Mouse (Mus musculus) adrenal gland, postnatal 14 days (tissue): ENCODE results near the gene Grin1. TPM values are rescaled to one million over a fixed set of nuclear protein-coding genes. Genes with fewer than 3 reads are reported as not detected.
"Not testable (repeated sequence)": the region's sequence is repeated elsewhere in the genome, so short reads cannot be mapped to it uniquely, and the experiment has no call there.

Experiments used
- DNase-seq: peaks from one replicate; pipeline ENCODE4 v3.0.0; 2021; ENCODE audit warnings: mixed read lengths
- total RNA-seq: library from RNA; stranded (reverse); gene quantifications from 2 replicates; pipeline ENCODE4 v1.2.3, GENCODE M21; 2021

The Grin1 gene
- total RNA-seq, 1 experiment from 2014 or later: 9.7 TPM

DNA sequence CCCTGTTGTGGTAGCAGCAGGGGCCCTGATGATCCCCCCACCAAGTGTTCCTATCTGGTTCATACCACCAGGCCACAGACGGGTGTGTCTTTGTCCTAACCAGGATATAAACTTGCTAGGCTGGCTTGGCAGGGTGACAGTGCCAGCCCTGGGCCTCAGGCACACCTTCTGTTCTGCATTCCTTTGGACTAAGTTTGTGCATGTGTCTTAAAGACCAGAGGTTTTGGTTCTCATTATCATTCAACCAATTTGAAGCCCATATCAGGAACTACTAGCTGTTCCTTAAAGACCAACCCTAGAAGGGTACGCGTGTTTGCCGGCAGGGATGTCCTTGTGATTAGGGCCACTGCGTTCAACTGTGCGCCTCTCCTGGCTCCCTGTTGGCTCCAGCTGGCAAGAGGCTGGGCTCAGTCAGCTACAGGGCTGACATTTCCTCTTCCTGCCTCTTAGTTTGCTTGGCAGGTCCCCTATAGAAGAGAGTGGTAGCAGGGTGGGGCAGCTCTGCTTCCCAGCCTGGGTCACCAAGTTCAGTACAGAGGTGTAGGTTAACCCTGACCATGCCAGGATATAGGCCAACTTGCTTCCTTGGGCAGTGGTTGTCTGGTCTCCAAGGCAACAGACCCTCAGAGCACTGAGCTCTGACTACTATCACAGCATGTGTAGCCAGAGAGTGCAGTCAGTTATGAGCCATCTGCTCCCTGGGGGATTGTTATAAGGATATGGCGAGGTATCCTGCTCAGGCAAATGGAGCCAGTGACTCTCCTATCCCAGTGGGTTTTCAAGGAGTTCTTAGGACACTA is 31.9 kb downstream of the Grin1 start:
- no peak for DNase-seq

DNA sequence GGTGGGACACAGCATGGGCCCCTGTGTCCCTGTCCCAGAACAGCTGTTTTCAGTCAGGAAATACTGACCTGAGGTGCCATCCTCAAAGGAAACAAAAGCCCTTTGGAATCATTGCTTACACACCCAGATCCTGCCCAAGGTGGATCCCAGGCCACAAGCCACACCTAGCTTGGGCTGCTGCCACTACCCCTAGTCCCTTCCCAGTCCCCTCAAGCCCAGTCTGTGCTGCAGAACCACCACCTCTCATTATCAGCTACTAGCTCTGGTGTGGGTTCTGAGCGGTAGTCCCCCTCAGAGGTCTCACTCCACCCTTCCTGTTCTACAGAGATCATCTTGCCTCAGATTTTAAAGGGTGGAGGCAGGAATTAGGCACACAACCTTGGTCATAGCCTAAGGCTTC is 32.7 kb downstream of the Grin1 start:
- DNase-seq: no peak

DNA sequence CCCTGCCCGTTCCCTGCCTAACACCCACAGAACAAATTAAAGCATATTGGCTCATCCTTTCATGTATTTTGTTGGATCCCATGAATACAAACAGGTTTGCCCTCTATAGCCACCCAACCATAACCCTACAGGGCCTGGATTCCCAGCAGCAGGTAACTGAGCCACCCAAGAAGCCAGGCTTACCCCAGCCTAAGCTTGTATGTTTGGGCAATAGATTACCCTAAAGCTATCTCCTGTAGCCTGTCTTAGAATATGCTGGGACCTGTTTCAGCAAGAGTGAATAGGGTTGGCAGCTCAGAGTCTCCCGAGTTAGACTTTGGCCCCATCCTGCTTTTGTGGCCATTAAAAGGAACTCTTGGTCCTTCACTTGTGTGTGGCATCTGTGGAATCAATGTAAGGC is 33.4 kb downstream of the Grin1 start:
- DNase-seq: no peak

DNA sequence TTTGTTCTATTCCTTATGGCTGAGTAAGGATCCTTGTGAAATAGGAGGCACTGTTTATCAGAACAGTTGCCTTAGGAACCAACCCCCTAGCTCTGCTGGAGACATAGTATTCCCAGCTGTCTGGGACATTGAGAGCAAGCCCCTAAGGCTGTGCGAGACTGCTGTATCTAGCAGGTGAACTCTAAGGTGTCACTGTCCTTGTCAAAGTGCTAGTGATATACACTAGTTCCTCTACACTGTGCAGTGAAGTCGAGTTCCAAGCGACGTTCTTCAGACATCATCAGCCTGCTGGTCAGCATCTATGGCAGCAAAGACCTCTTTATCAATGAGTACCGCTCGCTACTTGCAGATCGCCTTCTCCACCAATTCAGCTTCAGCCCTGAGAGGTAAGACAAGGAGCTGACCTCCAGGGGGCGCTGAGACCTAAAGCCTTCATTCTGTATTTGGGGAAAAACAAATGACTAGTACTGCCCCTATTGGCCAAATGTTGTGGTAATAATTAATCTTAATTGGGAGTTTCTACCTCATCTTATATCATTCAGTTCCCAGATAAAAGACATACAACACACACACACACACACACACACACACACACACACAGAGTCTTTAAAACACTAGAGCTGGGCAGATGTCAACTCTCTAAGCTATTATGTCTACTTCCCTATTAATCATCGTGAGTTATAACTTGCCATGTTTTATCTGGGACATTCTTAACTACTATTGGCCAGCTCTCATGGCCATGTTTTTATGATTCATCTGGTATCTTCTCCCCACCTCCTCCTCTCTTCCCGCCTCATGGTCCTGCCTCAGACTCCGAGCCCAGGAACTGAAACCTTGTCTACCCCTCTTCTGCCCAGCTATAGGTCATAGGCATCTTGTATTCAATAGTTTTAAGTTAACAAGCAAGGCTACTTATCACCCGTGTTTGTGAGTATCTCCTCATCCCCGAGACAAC is 39.8 kb downstream of the Grin1 start:
- peak; percentile 90 for DNase-seq

DNA sequence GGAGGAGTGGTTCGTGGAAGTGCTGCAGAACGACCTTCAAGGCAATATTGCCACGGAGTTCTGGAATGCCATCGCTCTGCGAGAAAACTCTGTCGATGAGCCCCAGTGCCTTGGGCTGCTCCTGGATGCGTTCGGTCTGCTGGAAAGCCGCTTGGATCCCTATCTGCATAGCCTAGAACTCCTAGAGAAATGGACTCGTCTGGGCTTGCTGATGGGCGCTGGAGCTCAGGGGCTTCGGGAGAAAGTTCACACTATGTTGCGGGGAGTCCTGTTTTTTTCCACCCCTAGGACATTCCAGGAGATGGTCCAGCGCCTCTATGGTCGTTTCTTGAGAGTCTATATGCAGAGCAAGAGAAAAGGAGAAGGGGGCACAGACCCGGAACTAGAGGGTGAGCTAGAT is 46.0 kb downstream of the Grin1 start:
- no peak for DNase-seq

DNA sequence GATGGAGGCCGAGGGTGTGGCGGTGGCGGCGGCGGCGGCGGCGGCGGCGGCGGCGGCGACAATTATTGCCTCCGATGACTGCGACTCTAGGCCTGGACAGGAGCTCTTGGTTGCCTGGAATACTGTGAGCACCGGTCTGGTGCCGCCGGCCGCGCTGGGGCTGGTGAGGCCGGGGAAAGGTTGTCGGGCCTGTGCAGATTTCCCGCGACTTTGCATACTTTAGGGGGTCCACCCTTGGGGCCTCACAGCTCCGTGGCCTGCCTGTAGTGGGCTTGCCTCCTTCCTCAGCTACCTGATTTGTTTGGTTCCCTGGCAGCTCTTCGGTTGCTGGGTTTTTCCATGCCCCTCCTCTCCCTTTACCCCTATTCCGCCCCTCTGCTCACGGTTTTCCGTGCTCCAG is 46.5 kb downstream of the Grin1 start:
- no peak for DNase-seq

DNA sequence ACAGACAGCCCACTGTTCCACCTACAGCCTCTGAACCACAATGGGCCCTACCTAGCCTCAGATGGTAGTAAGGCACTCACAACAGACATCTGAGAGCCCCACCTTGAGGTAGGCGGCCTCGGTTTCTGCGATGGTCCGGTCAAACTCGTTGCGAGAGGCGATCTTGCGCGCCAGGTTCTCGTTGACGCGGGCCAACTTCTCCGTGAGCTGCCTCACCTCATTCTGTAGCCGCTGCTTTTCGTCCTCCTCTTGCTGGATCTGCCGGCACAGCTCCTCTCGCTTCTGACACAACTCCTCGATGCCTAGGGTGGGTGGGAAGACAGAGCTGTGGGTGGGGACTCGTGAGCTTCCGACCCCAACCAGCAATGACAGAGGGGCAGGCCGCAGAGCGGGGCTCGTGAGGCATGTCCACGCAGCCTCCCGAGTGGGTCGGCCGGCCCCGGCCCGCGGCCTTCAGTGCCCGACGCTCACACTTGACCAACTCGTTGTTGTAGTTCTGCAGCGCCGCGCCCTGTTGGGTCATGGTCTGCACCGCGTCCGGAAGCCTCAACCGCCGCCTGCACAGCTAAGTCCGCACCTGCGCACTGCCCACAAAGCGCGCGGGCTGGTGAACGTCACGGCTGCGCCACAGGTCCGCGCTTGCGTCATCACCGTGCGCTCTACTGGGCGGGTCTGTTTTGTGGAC is 47.0 kb downstream of the Grin1 start, which contains the start of the genes Ssna1 and Anapc2:
TSS of gene Ssna1 (minus strand) at position 612 of the 685 bp plus-strand sequence.
TSS of gene Anapc2 (plus strand) at position 652 of the 685 bp plus-strand sequence.
- peak; percentile 99 for DNase-seq

DNA sequence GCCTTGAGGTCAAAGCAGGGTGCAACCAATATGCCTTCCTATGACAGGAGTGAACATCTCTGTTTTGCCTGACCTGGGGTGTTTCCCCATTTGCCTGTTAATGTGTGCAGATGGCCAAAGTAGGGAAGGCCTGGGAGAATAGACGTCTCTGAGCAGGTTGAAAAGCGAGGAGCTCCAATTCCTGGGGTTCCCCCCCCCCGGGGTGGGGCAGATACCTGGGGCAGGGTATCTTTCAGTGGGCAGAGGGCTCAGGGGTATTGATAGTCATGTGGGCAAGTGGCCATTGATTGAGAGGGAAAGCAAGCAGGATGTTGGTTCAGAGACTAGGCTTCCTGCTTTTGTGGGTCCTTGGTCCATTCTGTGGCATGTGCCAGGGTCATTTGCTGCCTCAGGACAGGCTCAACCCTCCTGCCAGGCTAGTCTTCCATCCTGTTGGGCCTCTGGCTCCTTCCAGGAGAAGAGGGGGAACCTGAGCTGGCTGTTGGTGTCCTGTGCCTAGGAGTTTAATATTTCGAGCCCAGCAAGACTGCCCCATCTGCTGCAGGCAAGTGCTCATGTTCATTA is 51.2 kb downstream of the Grin1 start:
- no peak for DNase-seq

DNA sequence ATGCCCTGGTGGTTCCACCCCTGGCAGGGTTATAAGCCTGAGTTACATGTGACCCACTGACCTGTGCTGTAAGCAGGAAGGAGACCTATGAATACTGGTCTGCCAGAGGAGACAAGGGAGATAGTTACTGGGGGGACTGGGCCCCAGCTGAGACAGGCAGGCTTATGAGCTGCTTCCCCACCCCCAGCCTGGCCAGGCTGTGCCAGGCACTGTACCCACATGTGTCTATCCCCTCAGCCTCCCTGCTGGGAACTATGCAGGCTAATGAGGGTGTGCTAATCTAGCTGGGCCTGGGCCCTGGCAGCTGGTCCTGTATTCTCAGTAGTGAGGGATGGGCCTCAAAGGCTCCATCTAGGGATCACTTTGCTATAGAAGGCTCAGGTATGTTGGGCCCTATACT is 51.7 kb downstream of the Grin1 start:
- DNase-seq: no peak

DNA sequence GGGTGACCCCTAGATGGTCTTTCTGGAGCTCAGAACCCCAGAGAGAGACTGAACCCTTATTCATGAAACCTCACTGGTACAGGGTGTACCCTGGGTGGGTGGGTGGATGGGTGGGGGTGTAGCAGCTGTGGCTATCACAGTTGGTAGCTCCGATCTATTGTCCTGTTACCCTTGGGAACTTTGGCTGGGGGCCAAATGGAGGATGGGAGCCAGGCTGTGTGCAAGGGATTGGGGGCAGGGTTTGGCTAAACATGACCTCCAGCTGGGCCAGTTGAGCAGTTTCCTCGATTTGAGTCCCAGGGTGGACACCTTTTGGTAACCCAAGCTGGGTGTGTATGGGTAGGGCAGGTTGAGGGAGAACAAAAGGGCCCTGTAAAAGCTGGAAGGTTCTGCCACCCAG is 52.3 kb downstream of the Grin1 start:
- peak; percentile 67 for DNase-seq

DNA sequence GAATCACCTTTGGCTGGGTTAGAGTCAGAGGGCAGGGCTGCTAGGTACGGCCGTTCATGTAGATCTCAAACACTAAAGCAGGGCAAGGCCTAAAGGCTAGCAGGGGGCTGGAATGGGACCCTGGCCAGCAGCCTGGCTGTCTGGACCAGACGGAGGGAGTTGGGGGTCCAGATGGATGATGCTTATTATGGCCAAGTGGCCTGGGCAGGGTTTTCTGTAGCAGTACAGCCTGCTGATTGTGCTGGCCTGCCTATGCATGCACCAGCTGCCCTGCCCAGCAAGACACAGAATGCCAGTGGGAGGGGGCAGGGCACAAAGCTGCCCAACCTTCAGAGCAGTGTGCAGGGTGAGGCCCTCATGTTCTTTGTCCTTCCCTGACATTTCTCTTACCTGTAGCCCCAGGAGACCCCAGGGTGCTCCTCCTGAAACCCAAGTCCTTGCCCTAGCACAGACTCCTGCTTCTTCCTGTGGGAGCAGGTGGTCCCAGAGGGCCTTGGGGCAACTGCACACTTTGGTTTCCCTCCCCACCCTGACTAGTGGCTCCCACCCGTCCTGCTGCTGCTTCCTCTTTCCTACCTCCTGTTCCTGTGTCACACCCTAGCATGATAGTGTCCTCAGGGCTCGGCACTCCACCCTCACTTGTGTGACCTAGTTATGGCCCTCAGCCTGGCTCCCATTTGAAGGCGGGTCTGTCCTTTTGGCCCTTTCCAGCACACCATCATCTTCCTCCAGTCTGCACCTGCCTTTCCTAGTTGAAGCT is 52.9 kb downstream of the Grin1 start:
- no peak for DNase-seq

DNA sequence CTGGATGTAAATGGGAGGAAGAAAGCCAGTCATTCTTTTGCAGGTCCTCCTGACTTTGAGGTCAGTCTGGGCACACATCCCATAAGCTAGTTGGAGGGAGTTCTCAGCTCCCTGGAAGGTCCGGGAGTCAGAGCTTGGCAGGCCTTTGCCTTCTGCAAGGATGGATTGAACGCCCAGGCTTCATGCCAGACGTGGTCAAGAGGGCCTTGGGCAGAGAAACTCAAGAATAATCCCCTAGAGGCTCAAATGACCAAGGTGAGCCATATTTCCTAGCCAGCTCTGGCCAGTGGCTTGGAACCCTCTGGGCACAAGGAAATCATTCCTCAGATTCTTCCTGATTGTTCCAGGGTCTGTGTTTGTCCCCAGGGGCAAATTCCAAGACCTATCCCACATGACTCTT is 54.1 kb downstream of the Grin1 start:
- peak; percentile 73 for DNase-seq

DNA sequence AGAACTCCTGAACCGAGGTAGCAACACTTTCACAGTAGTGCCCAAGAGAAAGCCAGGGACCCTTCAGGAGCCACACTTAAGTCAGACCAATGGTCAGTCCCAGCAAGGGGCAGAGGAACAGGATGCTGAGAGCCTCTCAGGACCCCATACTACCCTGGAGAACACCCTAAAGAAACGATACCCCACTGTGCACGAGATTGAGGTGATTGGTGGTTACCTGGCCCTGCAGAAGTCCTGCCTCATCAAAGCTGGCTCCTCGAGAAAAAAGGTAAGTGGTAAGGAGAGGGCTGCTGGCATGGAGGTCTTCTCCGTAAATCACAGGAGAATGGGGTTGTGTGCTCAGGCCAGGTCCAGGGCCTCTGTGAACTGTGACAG is 54.7 kb downstream of the Grin1 start:
- DNase-seq: no peak

DNA sequence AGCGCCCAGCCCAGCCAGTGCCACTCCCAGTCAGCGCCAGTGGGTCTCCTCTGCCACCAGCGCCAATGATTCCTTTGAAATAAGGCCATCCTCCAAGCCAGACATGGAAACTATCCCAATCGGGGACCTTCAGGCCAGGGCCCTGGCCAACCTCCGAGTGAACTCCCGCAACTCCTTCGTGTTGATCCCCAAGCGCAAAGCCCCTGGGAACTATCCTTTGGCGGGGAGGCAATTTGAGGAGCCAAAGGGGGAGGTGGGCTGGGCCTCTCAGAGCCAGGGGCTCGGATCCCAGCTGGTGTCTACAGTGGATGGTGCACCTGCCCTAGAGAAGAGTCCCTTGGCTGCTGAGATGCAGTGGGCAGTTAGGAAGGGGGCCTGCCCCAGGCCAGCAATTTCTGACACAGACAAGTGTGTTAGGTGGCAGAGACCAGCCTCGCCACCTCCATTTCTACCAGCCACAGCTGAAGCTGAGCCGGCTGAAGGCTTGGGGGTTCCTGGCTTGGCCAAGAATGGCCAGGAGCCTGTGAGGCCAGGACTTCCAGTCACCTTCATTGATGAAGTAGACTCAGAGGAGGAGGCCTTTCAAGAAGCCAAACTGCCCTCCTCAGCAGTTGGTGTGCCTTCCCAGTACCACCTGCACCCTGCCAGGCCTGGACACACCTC is 55.2 kb downstream of the Grin1 start:
- DNase-seq: no peak

DNA sequence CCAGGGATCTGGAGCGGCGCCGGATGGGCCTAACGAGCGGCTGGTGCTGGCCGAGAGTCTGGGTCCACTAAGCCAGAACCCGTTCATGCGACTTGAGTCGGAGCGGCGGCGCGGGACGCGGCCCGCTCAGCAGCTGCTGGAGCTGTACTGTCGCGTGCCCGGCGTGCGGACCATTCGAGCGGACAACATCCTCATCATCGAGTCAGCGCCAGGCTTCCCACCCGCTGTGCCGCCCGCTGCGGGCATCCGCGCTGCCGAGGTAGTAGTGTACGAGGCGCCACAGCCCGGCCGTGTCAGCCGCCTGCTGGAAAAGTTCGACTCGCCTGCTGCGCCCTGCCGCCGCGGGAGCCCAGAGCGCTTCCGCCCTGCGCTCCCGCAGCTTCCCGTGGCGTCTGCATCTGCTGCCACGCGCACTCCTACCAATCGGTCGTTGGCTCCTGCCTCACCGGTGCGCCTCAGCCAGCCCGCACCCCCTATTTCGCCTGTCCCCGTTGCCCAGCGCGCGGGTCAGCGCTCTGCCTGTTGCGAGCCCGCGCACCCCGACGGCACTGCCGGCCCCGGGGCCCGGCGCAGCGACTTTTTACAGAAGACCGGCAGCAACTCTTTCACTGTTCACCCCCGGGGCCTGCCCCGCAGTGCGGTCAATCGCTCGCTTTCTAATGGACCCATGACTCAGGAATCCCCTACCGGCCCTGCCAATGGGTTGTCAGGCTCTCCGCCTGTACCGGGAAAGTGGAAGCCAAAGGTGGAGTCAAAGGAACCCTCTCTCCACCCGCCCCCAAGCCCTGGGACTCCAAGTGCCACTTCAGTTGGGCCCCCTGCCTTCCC is 56.0 kb downstream of the Grin1 start:
- DNase-seq: peak; percentile 58

DNA sequence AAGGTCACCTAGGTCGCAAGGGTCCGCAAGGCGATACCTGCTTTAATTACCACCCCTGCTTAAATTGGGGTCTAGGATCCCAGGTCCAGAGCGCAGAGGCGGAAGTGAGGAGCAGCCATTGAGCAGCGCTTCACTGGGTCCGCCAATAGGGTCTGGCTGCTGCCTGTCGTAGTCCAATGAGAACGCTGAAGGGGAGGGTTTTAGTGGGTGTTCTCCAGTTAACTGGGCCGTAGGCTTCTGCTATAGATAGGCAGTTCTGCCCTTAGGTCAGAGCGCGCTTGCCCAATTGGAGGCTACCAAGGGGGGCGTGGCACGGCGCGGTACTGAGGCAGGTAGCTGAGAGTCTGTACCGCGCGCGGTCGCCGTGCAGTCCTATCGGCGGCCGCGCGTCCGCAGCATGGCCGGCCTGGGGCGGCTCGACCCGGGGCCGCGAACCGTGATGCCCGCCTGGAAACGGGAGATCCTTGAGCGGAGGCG is 56.7 kb downstream of the Grin1 start, which contains the start of gene Tprn:
TSS of gene Tprn (plus strand) at position 328 of the 477 bp plus-strand sequence.
- DNase-seq: peak; percentile 96

DNA sequence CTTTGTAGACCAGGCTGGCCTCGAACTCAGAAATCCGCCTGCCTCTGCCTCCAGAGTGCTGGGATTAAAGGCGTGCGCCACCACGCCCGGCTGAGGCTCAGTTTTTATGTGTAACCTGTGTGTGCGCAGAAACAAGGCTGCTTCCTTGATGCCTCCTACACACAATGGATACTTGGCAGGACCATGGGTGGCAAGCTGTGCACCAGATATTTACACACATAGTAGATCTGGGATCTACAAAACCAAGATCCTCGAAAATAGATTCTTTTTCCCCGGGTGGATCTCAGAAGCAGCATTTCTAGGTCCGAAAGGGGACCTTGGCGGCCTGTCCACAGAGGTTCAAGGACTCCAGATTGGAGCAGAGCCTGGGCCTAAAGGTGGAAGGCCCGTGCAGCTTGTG is 57.1 kb downstream of the Grin1 start:
- no peak for DNase-seq

DNA sequence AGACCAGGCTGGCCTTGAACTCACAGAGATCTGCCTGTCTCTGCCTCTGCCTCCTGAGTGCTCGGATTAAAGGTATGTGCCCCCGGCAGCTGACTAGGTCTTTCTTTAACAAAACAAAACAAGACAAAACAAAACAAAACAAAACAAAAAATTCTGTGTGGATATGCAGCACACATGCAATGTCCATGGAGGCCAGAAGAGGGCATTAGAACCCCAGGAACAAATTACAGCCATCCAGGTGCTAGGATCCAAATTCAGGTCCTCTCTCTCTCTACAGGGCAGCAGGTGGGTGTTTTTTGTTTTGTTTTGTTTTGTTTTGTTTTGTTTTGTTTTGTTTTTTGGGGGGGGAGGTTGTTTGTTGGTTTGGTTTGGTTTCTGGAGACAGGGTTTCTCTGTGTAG is 60.1 kb downstream of the Grin1 start:
- no peak for DNase-seq

DNA sequence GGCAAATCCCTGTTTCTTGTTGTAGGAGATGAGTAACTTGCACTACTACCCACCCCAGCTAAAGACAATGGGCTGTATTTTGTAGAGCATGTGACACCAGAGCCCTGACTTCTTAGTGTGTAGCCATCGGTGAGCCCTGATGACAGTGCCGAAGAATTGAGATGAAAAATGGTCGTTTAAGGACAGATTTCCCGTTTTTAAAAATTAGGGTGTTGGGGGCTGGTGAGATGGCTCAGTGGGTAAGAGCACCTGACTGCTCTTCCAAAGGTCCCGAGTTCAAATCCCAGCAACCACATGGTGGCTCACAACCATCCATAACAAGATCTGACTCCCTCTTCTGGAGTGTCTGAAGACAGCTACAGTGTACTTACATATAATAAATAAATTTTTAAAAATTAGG is 61.7 kb downstream of the Grin1 start:
- DNase-seq: not testable (repeated sequence)
